Mouse (Mus musculus): ENCODE results near the gene Cyp27a1.

- no peak for TF ChIP-seq MAFK (IDR thresholded peaks at IDR 0.05; ENCODE audit: insufficient read depth, low read depth, low read length)
- peak; percentile 41; the same call in 1 of the 2 replicates for TF ChIP-seq ZC3H11A (IDR thresholded peaks at IDR 0.05; ENCODE audit: borderline replicate concordance, low read depth, low read length)
- no peak for TF ChIP-seq HCFC1 (IDR thresholded peaks at IDR 0.05; ENCODE audit: borderline replicate concordance, insufficient read depth, low read length)
- TF ChIP-seq CHD2 (IDR thresholded peaks at IDR 0.05; ENCODE audit: low read depth, low read length): no peak
Measured at GRCm38 (mm10) chr1:74763081-74763480, 49.7 kb downstream of the Cyp27a1 start.

Data from ES-E14 (cell line).